Mouse (Mus musculus) G1E (cell line): ENCODE data around the gene Gpc1. TPM values are rescaled to one million over a fixed set of nuclear protein-coding genes. Genes with fewer than 3 reads are reported as not detected.

Source experiments
- ATAC-seq: 2 replicates; pipeline ENCODE4 v1.8.0; 2016; ENCODE audit warnings: mild to moderate bottlenecking; ENCODE audit not compliant: insufficient number of reproducible peaks, poor library complexity, low FRiP score, severe bottlenecking; ENCODE audit errors: extremely low read depth
- DNase-seq: peaks from one replicate; pipeline ENCODE4 v3.0.0; 2012; ENCODE audit warnings: low spot score
- H3K27me3 ChIP-seq: 2 replicates; pipeline ENCODE4 v1.6.1; 2012; ENCODE audit warnings: mild to moderate bottlenecking, low read length, inconsistent platforms; ENCODE audit not compliant: insufficient read depth
- H3K36me3 ChIP-seq: replicated peaks from 2 replicates; pipeline ENCODE3; 2012; ENCODE audit warnings: mild to moderate bottlenecking, inconsistent platforms
- H3K4me1 ChIP-seq: 2 replicates; pipeline ENCODE4 v1.6.1; 2012; ENCODE audit warnings: low read depth, low read length, inconsistent platforms, mixed read lengths; ENCODE audit not compliant: insufficient read depth
- H3K4me3 ChIP-seq: 2 replicates; pipeline ENCODE4 v1.5.1; 2012; ENCODE audit warnings: low read depth, mild to moderate bottlenecking, inconsistent platforms, low read length, moderate library complexity, mixed read lengths
- H3K9me3 ChIP-seq: replicated peaks from 2 replicates; pipeline ENCODE4 v1.6.1; 2012; ENCODE audit warnings: inconsistent platforms
- CTCF ChIP-seq: IDR thresholded peaks from 2 replicates; pipeline ENCODE4 v1.5.1; 2012; ENCODE audit warnings: low read depth, low read length, inconsistent platforms, mixed read lengths
- GATA1 ChIP-seq: IDR thresholded peaks from 2 replicates; pipeline ENCODE4 v1.6.1; 2012; ENCODE audit warnings: borderline replicate concordance, low read length, inconsistent platforms, mixed read lengths
- GATA2 ChIP-seq: IDR thresholded peaks from 2 replicates; pipeline ENCODE4 v1.6.1; 2012; ENCODE audit warnings: low read depth, low read length, inconsistent platforms, borderline replicate concordance
- POLR2AphosphoS5 ChIP-seq: IDR thresholded peaks from 2 replicates; pipeline ENCODE4 v1.6.1; 2012; ENCODE audit warnings: low read depth, low read length, inconsistent platforms; ENCODE audit not compliant: insufficient replicate concordance
- TAL1 ChIP-seq: conservative IDR thresholded peaks from 2 replicates; pipeline ENCODE4 v1.6.1; 2012; ENCODE audit warnings: low read depth, low read length, inconsistent platforms, mixed read lengths
- polyA plus RNA-seq: library from polyadenylated mRNA; stranded (reverse); fragments of >175 nt; gene quantifications from 2 replicates; pipeline ENCODE4 v1.2.3, GENCODE M21; 2012
- total RNA-seq, 2 experiments: library from RNA; stranded (forward) in 1 of 2; stranded (reverse) in 1 of 2; fragments of 200-1000 nt in 1 of 2; fragments of >200 nt in 1 of 2; fragmentation: Nextera tagmentation in 1 of 2; gene quantifications; 2 replicates each; pipeline ENCODE4 v1.2.3; 2014 to 2017

Gene Gpc1
- total and polyA plus RNA-seq, 3 experiments, result 0.22 TPM; not detected in 2

GRCm38 (mm10) chr1:92815756-92816294 lies 15.6 kb upstream of the Gpc1 start:
- no peaks in the 10 kb centered on the region for H3K4me1 ChIP-seq
- no peaks in the 10 kb centered on the region for H3K36me3 ChIP-seq
- DNase-seq (no peak), ATAC-seq (no peak)
- TF ChIP-seq GATA2, result no peak
- TF ChIP-seq TAL1, result no peak
- no peak for TF ChIP-seq CTCF
- no peak for TF ChIP-seq POLR2AphosphoS5
- no peak for TF ChIP-seq GATA1
- H3K9me3 ChIP-seq, result no peaks in the 10 kb centered on the region
- H3K27me3 ChIP-seq, result peaks cover 8% of the 10 kb centered on the region; the same call in 1 of the 2 replicates
- no peak overlapping the region for H3K4me3 ChIP-seq

GRCm38 (mm10) chr1:92830626-92831187 lies 738 bp upstream of the Gpc1 start:
- Histone ChIP-seq H3K36me3 (no peaks in the 10 kb centered on the region), H3K4me1 (no peaks in the 10 kb centered on the region; the same call in 1 of the 2 replicates), H3K27me3 (peaks cover 25% of the 10 kb centered on the region; the same call in 1 of the 2 replicates), H3K4me3 (no peak overlapping the region), H3K9me3 (peaks cover 9% of the 10 kb centered on the region)
- TF ChIP-seq POLR2AphosphoS5, result no peak
- ATAC-seq, result no peak
- DNase-seq, result no peak

GRCm38 (mm10) chr1:92832011-92833010 lies 866 bp downstream of the Gpc1 start:
- no peak for ATAC-seq

GRCm38 (mm10) chr1:92833987-92834706 lies 2.7 kb downstream of the Gpc1 start:
- DNase-seq, result no peak
- no peaks in the 10 kb centered on the region; the same call in 1 of the 2 replicates for H3K4me1 ChIP-seq
- H3K9me3 ChIP-seq, result peaks cover 9% of the 10 kb centered on the region
- no peak for ATAC-seq
- TF ChIP-seq CTCF (peak; percentile 46), GATA1 (no peak)
- peaks cover 17% of the 10 kb centered on the region; the same call in 1 of the 2 replicates for H3K27me3 ChIP-seq
- H3K4me3 ChIP-seq, result no peak overlapping the region
- no peaks in the 10 kb centered on the region for H3K36me3 ChIP-seq

More at GRCm38 (mm10) chr1:92832011-92833010, 866 bp downstream of the Gpc1 start:
- peaks cover 21% of the 10 kb centered on the region; the same call in 1 of the 2 replicates for H3K27me3 ChIP-seq
- H3K36me3 ChIP-seq, result no peaks in the 10 kb centered on the region
- no peak for DNase-seq
- no peaks in the 10 kb centered on the region; the same call in 1 of the 2 replicates for H3K4me1 ChIP-seq
- no peak overlapping the region; the same call in 1 of the 2 replicates for H3K4me3 ChIP-seq
- H3K9me3 ChIP-seq, result peaks cover 9% of the 10 kb centered on the region
- TF ChIP-seq GATA1 (no peak), TAL1 (no peak), POLR2AphosphoS5 (no peak), GATA2 (no peak), CTCF (no peak)

- DNase-seq (no peak), ATAC-seq (no peak; the same call in 1 of the 2 replicates)
- Histone ChIP-seq H3K4me1 (no peaks in the 10 kb centered on the region), H3K4me3 (no peak overlapping the region), H3K9me3 (no peaks in the 10 kb centered on the region), H3K27me3 (peaks cover 6% of the 10 kb centered on the region), H3K36me3 (no peaks in the 10 kb centered on the region)
- TF ChIP-seq TAL1 (no peak), GATA1 (no peak), POLR2AphosphoS5 (no peak), CTCF (no peak), GATA2 (no peak)
Measured at GRCm38 (mm10) chr1:92837931-92838833, 6.7 kb downstream of the Gpc1 start.
